Mouse (Mus musculus): ENCODE results near the gene Eng.

Eng gene

DNA sequence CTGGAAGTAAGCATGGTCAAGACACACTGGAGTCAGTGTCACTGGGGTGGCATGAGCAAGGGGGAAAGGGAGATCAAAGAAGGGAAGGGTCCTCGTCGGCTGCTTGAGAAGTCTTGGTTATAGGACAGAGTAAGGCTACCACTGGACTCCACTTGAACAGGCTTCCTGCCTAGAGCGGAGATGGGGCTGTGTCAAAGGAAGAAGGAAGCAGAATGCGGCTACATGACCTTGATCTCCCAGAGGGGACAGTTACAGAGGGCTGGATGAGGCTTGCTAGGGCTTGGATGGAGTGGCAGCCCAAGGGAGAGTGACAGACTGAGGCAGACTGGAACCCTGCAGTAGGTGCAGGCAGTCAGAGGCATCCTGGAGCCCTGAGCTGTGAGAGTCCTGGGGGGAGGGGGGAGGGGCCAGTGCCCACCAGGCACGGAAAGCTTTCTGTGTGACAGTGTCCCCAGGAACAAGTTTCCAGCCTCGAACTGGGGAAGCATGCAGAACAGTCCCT lies 5.8 kb upstream of the Eng start:
- ATAC-seq (ENCODE audit: insufficient number of reproducible peaks, low FRiP score, low TSS enrichment): no peak

DNA sequence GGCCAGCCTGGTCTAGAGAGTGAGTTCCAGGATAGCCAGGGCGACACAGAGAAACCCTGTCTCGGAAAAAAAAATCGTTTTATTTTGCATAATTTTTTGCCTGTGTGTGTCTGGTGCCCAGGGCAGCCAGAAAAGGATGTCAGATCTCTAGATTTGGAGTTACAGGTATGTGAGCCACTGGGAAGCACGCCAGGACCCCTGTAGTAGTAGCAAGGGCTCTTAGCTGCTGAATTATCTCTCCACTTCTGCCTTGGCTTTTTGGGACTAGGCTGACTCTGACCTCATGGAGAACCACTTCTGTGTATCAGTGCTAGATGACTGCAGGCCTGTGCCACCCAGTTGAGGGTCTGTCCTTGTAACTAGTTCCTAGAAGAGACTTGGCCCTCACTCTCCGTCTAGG lies 4.6 kb upstream of the Eng start:
- ATAC-seq (ENCODE audit: insufficient number of reproducible peaks, low FRiP score, low TSS enrichment): no peak

DNA sequence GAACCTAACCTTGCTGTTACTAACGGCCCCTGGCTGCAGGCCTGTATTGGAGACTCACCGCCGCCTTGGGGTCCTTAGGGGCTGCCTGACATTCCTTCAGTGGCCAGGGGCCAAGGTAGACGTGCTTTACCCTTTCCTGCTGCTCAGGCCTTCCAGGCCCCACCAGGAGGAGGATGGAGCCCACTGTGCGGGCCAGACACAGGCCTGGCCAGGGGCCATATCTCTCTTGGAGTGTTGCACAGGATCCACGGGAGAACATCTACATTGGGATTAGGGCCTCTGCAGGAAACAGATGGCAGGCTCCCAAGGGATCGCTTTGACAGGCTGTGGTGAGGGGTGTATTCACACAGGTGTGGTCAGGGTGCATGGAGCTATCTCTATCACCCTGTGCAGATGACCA lies 3.6 kb upstream of the Eng start:
- ATAC-seq (ENCODE audit: insufficient number of reproducible peaks, low FRiP score, low TSS enrichment): no peak

DNA sequence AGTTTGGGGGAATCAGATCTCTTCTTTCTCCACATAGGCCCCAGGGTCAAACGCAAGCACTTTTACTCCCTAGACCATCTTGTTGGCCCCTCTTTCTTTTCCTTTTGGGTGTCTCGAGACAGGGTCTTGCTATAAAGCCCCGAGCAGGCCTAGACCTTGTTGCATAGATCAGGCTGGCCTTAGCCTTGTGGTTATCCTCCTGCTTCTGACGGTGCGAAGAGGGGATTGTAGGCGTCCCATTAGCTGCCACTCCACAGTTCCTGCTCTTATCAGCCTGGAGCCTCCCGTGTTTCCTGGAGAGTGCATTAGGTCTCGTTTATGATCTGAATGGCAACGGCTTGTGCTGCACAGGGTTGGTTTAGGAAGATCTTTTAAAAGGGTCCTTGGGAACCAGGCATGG lies 2.3 kb upstream of the Eng start:
- no peak for ATAC-seq (ENCODE audit: insufficient number of reproducible peaks, low FRiP score, low TSS enrichment)

- no peak for ATAC-seq (ENCODE audit: insufficient number of reproducible peaks, low FRiP score, low TSS enrichment)
These were observed 1.5 kb upstream of the Eng start for GRCm38 (mm10) chr2:32644799-32645475.

DNA sequence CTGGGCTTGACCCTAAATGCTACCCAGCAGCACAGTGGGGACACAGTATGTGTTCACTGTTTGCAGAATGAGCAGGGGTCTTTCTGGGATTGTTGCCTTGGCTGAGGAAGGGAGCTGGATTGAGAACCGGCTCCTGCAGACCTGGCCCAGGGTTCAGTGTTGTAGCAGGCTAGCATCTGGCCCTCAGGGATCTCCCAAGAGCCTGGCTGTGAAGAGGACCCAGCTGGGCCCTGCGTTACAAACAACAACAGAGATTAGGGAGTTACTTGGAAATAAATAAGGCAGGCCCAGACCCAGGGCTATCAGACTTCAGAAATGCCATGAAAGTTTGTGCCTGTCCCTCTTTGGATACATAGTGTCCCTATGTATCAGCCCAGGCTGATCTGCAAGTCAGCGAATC lies 748 bp upstream of the Eng start:
- ATAC-seq (ENCODE audit: insufficient number of reproducible peaks, low FRiP score, low TSS enrichment): no peak

DNA sequence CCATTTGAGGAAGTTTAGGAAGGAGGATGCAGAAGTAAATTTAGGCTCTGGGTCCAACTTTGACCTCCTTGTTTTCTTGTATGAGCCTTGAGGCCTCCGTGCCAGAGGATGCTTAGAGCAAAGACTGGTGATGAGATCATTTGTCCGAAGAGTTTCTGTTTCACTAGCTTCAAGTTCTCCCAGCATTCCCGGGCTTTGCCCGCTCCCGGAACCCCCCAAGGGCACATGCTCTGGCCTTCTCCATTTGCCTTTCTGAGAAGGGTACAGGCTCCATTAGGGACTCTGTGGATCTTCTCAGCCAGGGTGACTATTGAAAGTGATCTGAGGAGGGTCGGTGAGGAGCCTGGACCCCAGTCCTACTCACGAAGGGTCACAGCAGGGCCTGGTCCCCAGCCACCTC lies 971 bp downstream of the Eng start:
- no peak for ATAC-seq (ENCODE audit: insufficient number of reproducible peaks, low FRiP score, low TSS enrichment)

- ATAC-seq (ENCODE audit: insufficient number of reproducible peaks, low FRiP score, low TSS enrichment): no peak
These were observed 7.4 kb downstream of the Eng start for GRCm38 (mm10) chr2:32653764-32654163.

DNA sequence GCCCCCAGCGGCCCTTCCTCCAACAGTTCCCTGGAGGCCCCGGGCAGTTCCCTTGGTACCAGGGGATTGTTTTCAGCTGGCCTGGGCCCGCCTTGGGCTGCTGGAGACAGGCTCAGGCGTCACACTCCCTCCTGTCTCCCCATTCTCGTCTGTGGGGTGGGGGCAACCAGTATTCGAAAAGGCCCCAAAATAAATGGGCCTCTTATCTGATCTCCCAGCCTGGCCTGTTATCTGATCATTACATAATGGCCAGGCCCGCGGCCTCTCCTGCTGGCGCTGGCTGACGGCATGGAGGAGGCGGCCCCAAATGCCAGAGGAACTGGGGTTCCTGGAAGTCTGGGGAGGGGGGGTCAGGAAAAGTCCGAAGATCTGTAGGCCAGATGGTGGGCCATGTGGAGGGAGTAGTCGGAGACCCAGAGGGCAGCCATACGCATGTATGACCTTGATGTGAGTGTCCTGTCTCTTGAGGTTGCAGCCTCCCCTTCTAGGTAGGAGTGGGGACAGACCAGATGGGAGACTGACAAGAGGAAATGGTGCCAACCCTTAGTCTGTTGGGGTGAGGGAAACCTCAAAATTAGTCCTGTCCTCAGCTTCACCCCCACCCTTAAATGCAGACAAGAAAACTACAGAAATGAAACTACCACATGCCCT lies 8.5 kb downstream of the Eng start:
- ATAC-seq (ENCODE audit: insufficient number of reproducible peaks, low FRiP score, low TSS enrichment): no peak

DNA sequence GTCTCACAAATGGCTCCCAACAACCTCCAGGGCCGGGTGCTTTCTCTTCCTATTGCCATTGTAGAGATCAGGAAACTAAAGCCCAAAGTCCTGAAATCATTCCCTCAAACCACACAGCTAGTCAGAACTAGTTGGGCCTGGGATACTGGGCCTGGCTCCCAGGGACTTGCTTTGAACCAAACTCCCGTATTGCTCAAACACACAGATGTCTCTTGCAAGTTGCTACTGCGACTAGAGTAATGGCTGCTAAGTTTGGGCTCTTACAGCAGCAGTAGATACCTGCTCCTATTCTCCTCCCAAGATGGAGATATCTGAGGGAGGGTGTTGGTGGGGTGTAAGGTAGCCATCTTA lies 9.0 kb downstream of the Eng start:
- no peak for ATAC-seq (ENCODE audit: insufficient number of reproducible peaks, low FRiP score, low TSS enrichment)

- ATAC-seq (ENCODE audit: insufficient number of reproducible peaks, low FRiP score, low TSS enrichment): no peak
These were observed 9.4 kb downstream of the Eng start for GRCm38 (mm10) chr2:32655826-32656225.

DNA sequence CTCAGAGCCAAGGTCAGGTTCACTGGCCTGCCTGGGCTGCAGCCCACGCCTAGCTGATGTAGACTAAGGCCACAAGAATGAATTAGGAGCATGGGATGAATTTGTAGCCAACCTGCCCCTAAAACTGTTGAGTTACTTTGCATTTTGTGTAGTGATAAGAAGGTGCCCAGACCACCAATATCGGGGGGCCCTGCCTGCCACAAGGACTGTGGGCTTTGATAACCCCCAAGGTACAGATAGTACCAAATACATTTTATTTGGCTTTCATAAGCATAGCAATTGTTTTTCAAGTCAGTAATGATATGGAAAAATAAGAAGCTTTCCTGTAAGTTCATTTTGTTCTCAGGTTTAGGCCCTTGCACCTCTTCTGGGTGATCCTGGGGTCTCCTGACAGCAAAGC lies 12.5 kb downstream of the Eng start:
- ATAC-seq (ENCODE audit: insufficient number of reproducible peaks, low FRiP score, low TSS enrichment): no peak

GRCm38 (mm10) chr2:32661509-32662107 lies 15.2 kb downstream of the Eng start:
- no peak for ATAC-seq (ENCODE audit: insufficient number of reproducible peaks, low FRiP score, low TSS enrichment)

GRCm38 (mm10) chr2:32662291-32662690 lies 15.9 kb downstream of the Eng start:
- ATAC-seq (ENCODE audit: insufficient number of reproducible peaks, low FRiP score, low TSS enrichment): no peak

DNA sequence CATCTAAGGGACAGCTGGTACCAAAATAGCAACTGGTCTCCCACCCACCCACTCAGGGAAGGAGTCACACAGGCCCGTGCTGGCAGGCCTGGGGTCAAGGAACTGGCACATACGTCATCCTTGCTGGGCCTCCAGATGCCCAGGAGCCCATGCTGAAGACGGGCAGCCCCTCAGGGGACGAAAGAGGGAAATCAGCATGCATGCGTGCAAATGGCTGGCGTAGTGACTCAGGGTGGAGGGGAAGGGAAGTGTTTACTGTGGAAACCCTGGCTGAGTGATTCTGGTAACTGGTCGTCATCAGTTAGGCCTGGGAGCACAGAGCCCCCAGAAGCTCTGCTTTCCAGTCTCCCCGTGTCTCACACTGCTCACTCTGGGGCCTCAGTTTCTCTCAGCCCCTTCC lies 18.9 kb downstream of the Eng start:
- ATAC-seq (ENCODE audit: insufficient number of reproducible peaks, low FRiP score, low TSS enrichment): no peak

DNA sequence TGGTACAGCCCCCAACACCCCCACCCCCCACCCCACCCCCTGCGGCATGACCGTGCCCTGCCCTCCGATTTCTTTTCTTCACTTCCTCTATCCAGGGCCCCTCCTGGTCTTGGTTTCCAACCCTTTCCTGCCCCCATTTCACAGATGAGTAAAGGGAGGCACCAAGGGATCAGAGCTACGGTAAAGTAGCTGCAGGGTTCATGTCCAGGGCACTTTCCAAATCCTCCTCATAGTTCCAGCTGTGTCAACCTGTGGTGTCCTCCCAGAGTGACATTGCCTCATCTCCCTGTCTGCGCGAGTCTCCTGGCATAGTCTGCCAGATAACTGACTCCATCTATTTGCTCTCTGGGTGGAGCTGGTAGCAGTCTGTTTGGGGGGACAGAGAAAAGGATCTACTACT lies 19.5 kb downstream of the Eng start:
- no peak for ATAC-seq (ENCODE audit: insufficient number of reproducible peaks, low FRiP score, low TSS enrichment)

GRCm38 (mm10) chr2:32667775-32668174 lies 21.4 kb downstream of the Eng start:
- ATAC-seq (ENCODE audit: insufficient number of reproducible peaks, low FRiP score, low TSS enrichment): no peak

DNA sequence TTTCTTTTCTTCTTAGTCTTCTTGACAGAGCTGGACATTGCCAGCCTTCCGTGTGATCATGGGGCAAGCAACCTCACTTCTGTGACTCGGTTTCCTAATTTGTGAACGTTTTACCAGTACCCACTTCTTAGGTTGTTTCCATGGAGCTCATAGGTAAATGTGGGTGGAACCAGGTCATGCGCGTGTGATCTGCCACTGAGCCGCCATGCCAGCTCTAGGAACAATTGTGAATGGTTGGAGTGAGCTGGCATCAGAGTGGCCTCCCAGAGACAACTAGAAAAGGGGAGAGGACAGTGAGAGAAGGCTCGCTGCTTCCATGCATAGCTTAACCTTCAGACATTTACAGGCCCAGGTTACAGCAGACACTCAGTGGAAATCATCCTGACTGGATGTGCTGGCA lies 21.8 kb downstream of the Eng start:
- ATAC-seq (ENCODE audit: insufficient number of reproducible peaks, low FRiP score, low TSS enrichment): no peak

DNA sequence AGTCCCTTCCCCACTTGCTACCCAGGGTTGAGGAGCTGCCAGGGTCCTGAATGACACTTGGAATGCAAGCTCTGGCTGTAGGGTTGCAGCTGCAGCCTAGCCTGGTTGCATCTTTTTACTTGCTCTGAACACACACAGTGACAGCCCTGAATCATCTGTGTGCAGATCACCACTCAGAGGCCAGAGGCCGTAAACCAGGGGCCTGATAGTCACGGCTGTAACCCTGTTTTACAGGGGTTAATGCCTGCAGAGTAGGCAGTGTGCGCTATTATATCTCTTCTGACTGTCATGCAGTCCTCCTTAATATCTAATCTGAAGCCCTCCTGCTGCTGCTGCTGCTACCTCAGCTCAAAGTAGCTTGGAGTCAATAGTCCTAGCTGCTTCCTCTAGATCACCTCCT lies 23.5 kb downstream of the Eng start:
- no peak for ATAC-seq (ENCODE audit: insufficient number of reproducible peaks, low FRiP score, low TSS enrichment)

DNA sequence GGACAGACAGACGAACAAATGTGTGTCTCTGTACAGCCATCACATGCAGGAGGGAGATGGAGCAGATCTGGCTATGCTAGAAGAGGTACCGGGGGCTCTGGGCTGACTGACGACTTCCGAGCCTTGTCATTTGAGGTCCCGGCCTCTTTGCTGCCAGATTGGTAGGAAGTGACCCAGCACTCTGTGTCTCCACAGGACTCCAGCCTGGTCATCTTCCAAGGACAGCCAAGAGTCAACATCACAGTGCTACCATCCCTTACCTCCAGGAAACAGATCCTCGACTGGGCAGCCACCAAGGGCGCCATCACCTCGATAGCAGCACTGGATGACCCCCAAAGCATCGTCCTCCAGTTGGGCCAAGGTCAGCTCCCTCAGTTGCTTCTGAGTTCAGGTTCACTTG lies 24.8 kb downstream of the Eng start:
- ATAC-seq (ENCODE audit: insufficient number of reproducible peaks, low FRiP score, low TSS enrichment): no peak

DNA sequence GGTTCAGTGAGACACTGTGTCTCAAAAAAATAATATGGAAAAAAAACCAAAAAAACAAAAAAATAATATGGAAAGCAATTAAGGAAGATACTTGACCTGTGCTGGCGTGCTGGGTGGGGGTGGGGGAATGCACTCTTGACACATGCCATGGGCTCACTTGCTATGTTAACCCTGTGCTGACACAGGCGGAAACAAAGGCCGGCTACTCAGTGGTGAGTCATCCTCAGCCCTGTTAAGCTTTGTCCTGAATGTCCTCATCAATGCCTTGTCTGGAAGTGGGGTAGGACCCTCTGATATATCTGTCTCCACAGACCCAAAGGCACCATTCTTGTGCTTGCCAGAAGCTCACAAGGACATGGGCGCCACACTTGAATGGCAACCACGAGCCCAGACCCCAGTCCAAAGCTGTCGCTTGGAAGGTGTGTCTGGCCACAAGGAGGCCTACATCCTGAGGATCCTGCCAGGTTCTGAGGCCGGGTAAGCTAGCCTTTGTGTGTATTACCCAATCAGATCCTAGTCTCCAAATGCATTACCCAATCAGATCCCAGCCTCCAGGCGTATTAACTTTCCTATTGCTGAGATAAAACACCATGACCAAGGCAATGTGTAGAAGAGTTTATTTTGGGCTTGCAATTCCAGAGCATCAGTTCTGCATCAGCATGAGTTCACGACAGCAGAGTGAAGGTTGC lies 25.7 kb downstream of the Eng start:
- no peak for ATAC-seq (ENCODE audit: insufficient number of reproducible peaks, low FRiP score, low TSS enrichment)

All from cerebellum, adult (tissue).